Mouse (Mus musculus) limb, embryonic 13.5 days (tissue): ENCODE measurements around the gene Fto. TPM values are rescaled to one million over a fixed set of nuclear protein-coding genes. Genes with fewer than 3 reads are reported as not detected.
A peak's percentile ranks its signal among the peaks of the same experiment; 100 is the strongest.

Experiments
- ATAC-seq: fragments of 200-750 bp; cut with Nextera tagmentation; 2 replicates; pipeline ENCODE4 v1.8.0; 2017; ENCODE audit warnings: low read depth, moderate number of reproducible peaks, moderate TSS enrichment; ENCODE audit not compliant: low FRiP score
- H3K27ac ChIP-seq: fragments of 300-500 bp; sonication (generic); 2 replicates; pipeline ENCODE4 v1.5.1; 2015; ENCODE audit warnings: inconsistent platforms, mild to moderate bottlenecking, moderate library complexity
- H3K27me3 ChIP-seq: fragments of 300-500 bp; sonication (generic); 2 replicates; pipeline ENCODE4 v1.6.1; 2015; ENCODE audit warnings: mild to moderate bottlenecking, inconsistent platforms
- H3K36me3 ChIP-seq: fragments of 300-500 bp; sonication (generic); 2 replicates; pipeline ENCODE4 v1.6.1; 2015; ENCODE audit warnings: inconsistent platforms, mild to moderate bottlenecking, moderate library complexity
- H3K4me1 ChIP-seq: fragments of 300-500 bp; sonication (generic); 2 replicates; pipeline ENCODE4 v1.6.1; 2015; ENCODE audit warnings: inconsistent platforms
- H3K4me2 ChIP-seq: fragments of 300-500 bp; sonication (generic); replicated peaks from 2 replicates; pipeline ENCODE4 v1.6.1; 2015; ENCODE audit warnings: inconsistent platforms, mild to moderate bottlenecking, moderate library complexity
- H3K4me3 ChIP-seq: fragments of 300-500 bp; sonication (generic); 2 replicates; pipeline ENCODE4 v1.5.1; 2015; ENCODE audit warnings: moderate library complexity, mild to moderate bottlenecking, inconsistent platforms
- H3K9ac ChIP-seq: fragments of 300-500 bp; sonication (generic); 2 replicates; pipeline ENCODE4 v1.6.1; 2015; ENCODE audit warnings: mild to moderate bottlenecking, inconsistent platforms
- H3K9me3 ChIP-seq: fragments of 300-500 bp; sonication (generic); 2 replicates; pipeline ENCODE4 v1.6.1; 2016; ENCODE audit warnings: inconsistent platforms
- WGBS: fragments of 180-500 bp; shearing (Covaris S2); methylation state at CpG from one replicate; pipeline ENCODE4 v1.1.7; 2015; 5-methylcytosine and 5-hydroxymethylcytosine counted together
- polyA plus RNA-seq: library from polyadenylated mRNA; unstranded; fragments of >200 nt; fragmentation: Nextera tagmentation; extraction: Ambion mirVana; gene quantifications from 2 replicates; pipeline ENCODE4 v1.2.1, GENCODE M21; 2015

The Fto gene
- polyA plus RNA-seq, 1 experiment from 2014 or later = 106 TPM

DNA sequence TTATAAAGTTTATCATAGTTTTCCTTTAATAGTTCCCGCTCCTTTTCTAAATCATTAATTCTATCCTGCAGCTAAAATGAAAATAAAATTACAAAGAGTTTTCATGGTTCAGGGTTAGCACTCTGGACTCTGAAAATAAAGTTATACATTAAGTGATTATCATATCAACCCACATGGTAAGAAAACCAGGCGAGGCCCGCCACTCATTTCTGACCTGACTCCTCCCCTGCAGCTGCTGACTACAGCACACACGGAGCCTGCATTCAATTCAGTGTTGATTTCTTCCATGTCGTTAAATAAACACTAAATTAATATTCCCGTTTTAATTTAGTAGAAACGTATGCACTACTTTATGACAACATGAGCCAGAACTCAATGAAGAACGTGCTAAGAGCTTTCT is 27.1 kb upstream of the Fto start:
- H3K27me3 ChIP-seq = no peaks in the 10 kb centered on the region
- H3K27ac ChIP-seq = no peak overlapping the region
- no peaks in the 10 kb centered on the region for H3K36me3 ChIP-seq
- H3K9ac ChIP-seq = no peak overlapping the region
- no peak overlapping the region for H3K4me2 ChIP-seq
- peaks cover 27% of the 10 kb centered on the region for H3K4me1 ChIP-seq
- H3K9me3 ChIP-seq = no peaks in the 10 kb centered on the region
- 61% methylated on average over 8 of the region's 8 CpGs for WGBS
- H3K4me3 ChIP-seq = no peak overlapping the region
- no peak for ATAC-seq

DNA sequence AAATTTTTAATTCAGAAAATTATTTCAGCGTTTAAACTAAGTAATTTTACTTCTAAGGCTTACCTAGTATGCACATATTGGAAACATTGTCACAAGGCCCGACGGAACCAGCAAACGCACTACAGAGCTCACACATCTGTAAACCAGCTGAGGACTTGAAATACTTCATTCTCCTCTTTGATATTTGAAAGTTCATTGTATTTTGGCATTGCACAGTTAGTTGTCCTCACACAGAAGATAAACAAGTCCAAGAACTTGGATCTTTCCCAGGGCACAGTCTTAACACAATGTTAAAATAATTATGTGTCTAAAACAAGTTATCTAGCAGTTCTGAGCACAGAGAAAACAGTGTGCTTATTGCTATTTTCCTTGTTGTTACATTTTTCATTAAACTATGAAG is 22.7 kb upstream of the Fto start:
- H3K4me1 ChIP-seq = peaks cover 40% of the 10 kb centered on the region
- no peak overlapping the region for H3K27ac ChIP-seq
- no peaks in the 10 kb centered on the region for H3K9me3 ChIP-seq
- no peak overlapping the region for H3K4me2 ChIP-seq
- H3K9ac ChIP-seq = no peak overlapping the region
- WGBS = 35% methylated on average over 4 of the region's 4 CpGs
- H3K27me3 ChIP-seq = no peaks in the 10 kb centered on the region
- H3K36me3 ChIP-seq = no peaks in the 10 kb centered on the region
- H3K4me3 ChIP-seq = no peak overlapping the region
- ATAC-seq = no peak

DNA sequence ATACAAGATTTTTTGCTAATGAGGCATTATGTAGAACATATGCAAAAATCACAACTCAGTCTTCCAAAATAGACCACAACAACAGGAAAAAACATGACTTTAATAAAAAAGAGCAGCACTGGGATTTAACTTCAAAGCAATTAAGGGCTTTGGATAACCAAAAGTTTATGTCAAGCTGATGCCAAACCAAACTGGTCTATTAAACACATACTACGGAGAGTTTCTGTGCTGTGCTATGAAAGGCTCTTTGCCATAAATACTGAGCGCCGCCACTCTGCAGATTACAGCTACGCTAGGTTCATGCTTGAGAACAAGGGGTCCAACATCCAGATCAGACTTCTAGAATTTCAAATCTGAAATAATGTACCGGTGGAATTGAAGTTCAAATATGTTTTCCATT is 17.5 kb upstream of the Fto start:
- H3K27ac ChIP-seq = no peak overlapping the region
- no peaks in the 10 kb centered on the region for H3K27me3 ChIP-seq
- peaks cover 37% of the 10 kb centered on the region for H3K4me1 ChIP-seq
- no peak overlapping the region for H3K4me3 ChIP-seq
- H3K9ac ChIP-seq = no peak overlapping the region
- 29% methylated on average over 5 of the region's 5 CpGs for whole genome bisulfite sequencing
- H3K4me2 ChIP-seq = no peak overlapping the region
- no peaks in the 10 kb centered on the region for H3K9me3 ChIP-seq
- ATAC-seq = no peak
- H3K36me3 ChIP-seq = peaks cover 12% of the 10 kb centered on the region

DNA sequence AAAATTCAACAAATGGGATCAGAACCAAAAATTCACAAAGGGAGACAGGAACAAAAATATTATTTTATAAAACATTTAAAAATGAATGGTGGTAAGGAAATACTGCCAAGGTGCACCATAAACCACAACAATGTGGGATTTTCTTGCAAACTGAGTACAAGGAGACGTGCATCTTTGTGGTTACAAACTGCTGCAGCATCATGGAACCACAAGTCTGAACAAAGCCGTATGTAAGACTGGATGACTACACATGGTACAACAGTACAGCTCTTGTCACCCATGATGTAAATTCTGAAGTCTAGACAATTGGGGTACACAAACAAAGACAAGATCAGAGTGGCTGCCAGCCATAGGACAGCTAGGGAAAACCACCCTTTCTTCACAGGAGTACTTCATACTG is 14.7 kb upstream of the Fto start:
- H3K9me3 ChIP-seq = no peaks in the 10 kb centered on the region
- H3K4me1 ChIP-seq = peaks cover 16% of the 10 kb centered on the region
- ATAC-seq = no peak
- H3K36me3 ChIP-seq = peaks cover 12% of the 10 kb centered on the region
- WGBS = 89% methylated on average over 2 of the region's 2 CpGs
- no peak overlapping the region for H3K4me3 ChIP-seq
- no peak overlapping the region for H3K27ac ChIP-seq
- H3K27me3 ChIP-seq = no peaks in the 10 kb centered on the region
- H3K4me2 ChIP-seq = no peak overlapping the region
- no peak overlapping the region for H3K9ac ChIP-seq

DNA sequence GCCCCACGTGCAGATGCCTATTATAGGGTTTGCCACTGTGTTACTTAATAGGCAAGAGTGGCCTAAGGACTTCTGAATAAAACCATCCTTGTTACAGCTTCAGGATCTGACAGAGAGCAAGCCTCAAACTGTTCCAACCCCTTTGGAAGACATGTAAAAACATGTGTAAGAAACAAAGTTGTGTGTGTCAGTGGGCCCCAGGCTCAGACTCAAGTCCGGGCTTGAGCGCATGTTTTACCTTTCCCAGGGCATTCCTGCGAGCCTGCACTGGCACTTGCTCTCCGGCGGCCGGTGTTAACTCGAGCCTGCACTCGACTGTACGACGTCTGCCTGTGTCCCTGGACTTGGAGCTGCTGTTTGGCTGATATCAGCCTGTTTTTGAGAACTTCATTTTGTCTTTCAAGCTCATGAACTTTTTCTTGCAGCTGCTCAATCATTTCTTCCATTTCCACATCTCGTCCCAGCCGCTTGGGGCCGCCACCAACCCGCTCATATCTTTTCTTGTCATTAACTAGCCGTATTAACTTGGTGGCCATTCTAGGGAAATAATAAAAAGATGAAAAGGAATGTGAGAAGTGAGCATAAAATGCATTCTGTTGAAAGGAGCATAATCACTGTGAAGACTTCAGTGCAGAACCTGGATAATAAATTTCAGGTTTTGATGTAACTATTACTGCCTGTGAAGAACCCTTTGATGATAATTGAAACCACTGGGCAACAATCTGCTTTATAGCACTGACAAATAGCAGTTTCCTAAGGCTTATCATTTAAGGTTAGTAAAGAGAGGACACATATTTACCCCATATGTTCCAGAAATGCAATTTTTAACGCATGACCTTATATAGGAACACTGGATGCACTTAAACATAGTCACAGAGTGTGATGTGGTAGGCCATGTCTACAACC is 8.6 kb upstream of the Fto start:
- peak overlapping the region; percentile 23 for H3K4me2 ChIP-seq
- peak; percentile 51; the same call in 1 of the 2 replicates for ATAC-seq
- peaks cover 5% of the 10 kb centered on the region; the same call in 1 of the 2 replicates for H3K36me3 ChIP-seq
- H3K4me3 ChIP-seq = no peak overlapping the region
- no peaks in the 10 kb centered on the region for H3K9me3 ChIP-seq
- no peak overlapping the region for H3K9ac ChIP-seq
- peak overlapping the region; percentile 58; the same call in 1 of the 2 replicates for H3K27ac ChIP-seq
- H3K27me3 ChIP-seq = no peaks in the 10 kb centered on the region
- WGBS = 14% methylated on average over 17 of the region's 17 CpGs
- peaks cover 17% of the 10 kb centered on the region for H3K4me1 ChIP-seq

DNA sequence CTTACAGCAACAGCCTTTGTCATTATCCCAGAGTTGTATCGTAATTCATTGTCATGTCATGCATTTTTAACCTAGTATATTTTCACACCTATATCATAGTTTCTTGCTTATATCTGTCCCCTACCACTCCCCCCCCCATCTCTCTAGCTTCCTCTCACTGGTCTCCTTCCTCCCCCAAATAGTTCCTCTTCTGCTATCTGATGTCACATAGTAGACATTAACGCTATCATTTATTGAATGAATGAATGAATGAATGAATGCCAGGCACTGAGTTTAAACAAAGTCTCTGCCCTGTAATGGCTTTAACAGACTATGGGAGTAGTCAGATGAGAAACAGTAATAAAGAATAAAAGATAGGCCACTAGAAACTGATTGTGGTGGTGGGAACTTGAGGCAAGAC is 983 bp upstream of the Fto start:
- 85% methylated on average over 2 of the region's 2 CpGs for WGBS
- Histone ChIP-seq H3K36me3 (no peaks in the 10 kb centered on the region), H3K27ac (no peak overlapping the region), H3K9me3 (no peaks in the 10 kb centered on the region), H3K4me3 (peak overlapping the region; percentile 70), H3K4me1 (peaks cover 32% of the 10 kb centered on the region), H3K9ac (peak overlapping the region; percentile 76; the same call in 1 of the 2 replicates), H3K4me2 (peak overlapping the region; percentile 86), H3K27me3 (no peaks in the 10 kb centered on the region)
- no peak for ATAC-seq

DNA sequence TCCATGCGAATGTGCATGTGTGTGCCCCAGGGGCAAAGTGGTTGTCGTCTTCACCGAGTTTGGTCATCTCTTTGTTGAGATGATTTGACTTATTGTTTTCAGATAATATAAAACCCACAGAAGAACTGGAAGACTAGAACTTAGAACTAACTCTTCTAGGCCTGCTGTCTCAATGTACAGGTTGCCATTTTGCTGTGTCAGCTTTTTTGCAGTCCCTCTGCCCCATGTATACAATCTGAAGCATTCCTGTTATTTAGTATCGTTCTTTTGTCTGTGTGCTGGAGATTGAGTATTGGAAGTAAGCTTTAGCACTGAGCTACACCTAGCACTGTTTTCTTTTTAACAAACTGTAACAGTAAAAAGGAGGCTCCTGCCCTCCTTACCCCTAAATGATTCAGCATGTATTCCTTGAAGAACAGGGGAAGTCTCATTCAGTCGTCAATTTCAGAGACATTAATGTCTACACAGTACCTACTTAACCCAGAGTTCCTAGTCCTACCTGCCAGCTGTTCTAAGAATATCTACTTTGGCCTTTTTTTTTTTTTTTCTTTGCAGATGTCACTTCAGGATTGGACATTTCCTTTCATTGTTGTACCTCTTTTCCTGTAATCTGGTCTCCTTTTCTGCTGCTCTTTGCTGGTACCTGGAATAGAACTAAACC is 4.4 kb downstream of the Fto start:
- no peaks in the 10 kb centered on the region for H3K36me3 ChIP-seq

DNA sequence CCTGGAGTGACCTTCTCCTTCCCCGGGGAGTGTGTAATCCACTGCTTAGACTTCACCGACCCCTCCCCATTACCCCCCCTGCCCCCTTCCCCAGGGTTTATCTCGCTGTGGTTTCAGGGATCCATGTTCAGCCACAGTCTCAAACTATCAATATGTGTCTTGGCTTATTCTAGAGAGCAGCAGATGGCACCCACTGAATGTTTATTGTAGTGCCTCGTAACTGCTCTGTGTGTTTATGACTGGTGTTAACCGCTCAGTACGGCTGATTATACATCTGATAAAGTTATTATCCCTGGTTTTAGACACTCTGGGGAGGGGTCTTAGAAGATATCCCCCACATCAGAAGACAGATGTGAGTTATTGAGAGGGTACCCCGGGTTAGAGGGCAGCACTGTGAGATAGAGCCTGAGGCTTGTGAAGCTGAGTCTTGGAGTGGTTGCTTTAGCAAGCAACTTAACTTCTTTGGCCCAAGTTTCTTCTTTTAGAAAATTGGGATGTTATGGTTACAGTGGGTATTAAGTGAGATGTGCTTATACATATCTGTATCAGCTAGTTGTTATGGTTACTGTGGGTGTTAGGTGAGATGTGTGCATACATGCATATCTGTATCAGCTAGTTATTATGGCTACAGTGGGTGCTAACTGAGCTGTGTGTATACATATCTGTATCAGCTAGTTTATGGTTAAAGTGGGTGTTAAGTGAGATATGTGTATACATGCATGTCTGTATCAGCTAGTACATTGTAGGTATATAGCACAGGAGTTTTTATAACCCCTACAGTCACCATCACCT is 5.8 kb downstream of the Fto start:
- Histone ChIP-seq H3K9me3 (no peaks in the 10 kb centered on the region), H3K27ac (no peak overlapping the region)
- 79% methylated on average over 7 of the region's 7 CpGs for WGBS

More for the DNA sequence above, 4.4 kb downstream of the Fto start:
- Histone ChIP-seq H3K4me1 (peaks cover 29% of the 10 kb centered on the region), H3K9me3 (no peaks in the 10 kb centered on the region), H3K27ac (no peak overlapping the region), H3K9ac (no peak overlapping the region), H3K27me3 (no peaks in the 10 kb centered on the region), H3K4me3 (no peak overlapping the region), H3K4me2 (no peak overlapping the region)
- 88% methylated on average over 5 of the region's 5 CpGs for WGBS
- ATAC-seq = no peak

DNA sequence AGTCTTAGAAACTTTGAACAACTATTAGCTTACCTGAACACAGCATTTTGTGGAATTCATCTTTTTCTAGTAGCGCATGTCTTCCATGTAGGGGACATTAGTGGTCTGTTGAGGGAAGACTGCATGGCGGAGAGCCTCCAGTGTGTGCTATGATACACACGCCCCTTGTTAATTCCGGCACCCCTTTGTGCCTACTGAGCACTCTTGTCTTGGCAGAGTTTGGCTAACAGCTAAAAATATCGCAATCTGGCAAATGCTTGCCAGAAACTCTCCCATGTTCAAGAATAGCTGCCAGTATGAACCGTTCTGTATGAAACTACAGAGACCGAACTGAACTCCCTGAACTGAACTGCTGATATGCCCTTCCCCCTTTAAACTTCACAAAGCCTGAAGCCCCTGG is 10.2 kb downstream of the Fto start:
- H3K27ac ChIP-seq = no peak overlapping the region
- H3K4me2 ChIP-seq = no peak overlapping the region
- H3K9me3 ChIP-seq = no peaks in the 10 kb centered on the region
- H3K36me3 ChIP-seq = peaks cover 19% of the 10 kb centered on the region
- ATAC-seq = no peak
- H3K4me3 ChIP-seq = no peak overlapping the region
- WGBS = 85% methylated on average over 7 of the region's 7 CpGs
- no peaks in the 10 kb centered on the region for H3K27me3 ChIP-seq
- no peak overlapping the region for H3K9ac ChIP-seq
- peaks cover 13% of the 10 kb centered on the region for H3K4me1 ChIP-seq

More for the DNA sequence above, 5.8 kb downstream of the Fto start:
- Histone ChIP-seq H3K27me3 (no peaks in the 10 kb centered on the region), H3K4me3 (no peak overlapping the region), H3K4me2 (no peak overlapping the region), H3K36me3 (no peaks in the 10 kb centered on the region), H3K4me1 (peaks cover 36% of the 10 kb centered on the region), H3K9ac (no peak overlapping the region)
- ATAC-seq = no peak

DNA sequence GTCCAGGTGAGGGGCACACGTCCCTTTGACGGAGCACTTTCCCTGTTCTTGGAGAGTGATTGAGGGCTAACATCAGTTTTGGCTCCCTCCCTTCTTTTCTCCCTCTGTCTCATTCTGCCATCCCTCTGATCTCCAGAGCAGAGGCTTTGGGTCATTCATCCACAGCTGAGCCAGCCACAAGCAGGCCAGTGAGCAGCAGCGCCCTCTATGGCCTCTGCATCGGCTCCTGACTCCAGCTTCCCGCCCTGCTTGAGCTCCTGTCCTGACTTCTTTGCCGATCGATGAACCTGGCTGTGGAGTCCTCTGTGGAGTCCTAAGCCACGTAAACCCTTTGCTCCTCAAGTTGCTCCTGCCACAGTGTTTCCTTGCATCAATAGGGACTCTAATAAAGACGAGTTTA is 10.9 kb downstream of the Fto start:
- 57% methylated on average over 9 of the region's 9 CpGs for WGBS
- H3K9ac ChIP-seq = no peak overlapping the region
- ATAC-seq = no peak
- peaks cover 18% of the 10 kb centered on the region for H3K4me1 ChIP-seq
- no peak overlapping the region for H3K4me2 ChIP-seq
- no peak overlapping the region for H3K4me3 ChIP-seq
- no peaks in the 10 kb centered on the region for H3K27me3 ChIP-seq
- H3K27ac ChIP-seq = no peak overlapping the region
- H3K9me3 ChIP-seq = no peaks in the 10 kb centered on the region
- peaks cover 19% of the 10 kb centered on the region for H3K36me3 ChIP-seq

DNA sequence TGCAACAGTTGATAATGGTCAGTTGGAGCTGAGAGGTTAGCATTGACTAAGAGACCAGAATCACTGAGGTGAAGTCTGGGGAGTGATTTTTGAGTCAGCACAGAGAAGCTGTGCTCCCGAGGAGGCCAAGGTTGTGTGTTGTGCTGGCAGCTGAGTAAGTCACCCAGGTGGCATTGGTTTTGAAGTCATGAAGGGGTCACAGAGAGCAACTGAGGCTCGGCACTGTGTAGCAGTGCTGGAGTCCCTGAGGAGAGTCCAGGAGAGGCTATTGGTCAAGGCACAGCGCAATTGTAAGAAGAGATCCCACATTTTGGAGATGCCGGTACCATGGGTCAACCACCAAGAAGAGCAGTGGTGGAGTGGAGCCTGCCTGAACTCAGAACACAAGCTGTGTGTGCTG is 11.6 kb downstream of the Fto start:
- Histone ChIP-seq H3K27ac (no peak overlapping the region), H3K4me2 (no peak overlapping the region), H3K27me3 (no peaks in the 10 kb centered on the region), H3K36me3 (peaks cover 19% of the 10 kb centered on the region), H3K9me3 (no peaks in the 10 kb centered on the region), H3K4me3 (no peak overlapping the region), H3K9ac (no peak overlapping the region), H3K4me1 (peaks cover 25% of the 10 kb centered on the region)
- WGBS = 80% methylated on average over 4 of the region's 4 CpGs
- no peak for ATAC-seq

DNA sequence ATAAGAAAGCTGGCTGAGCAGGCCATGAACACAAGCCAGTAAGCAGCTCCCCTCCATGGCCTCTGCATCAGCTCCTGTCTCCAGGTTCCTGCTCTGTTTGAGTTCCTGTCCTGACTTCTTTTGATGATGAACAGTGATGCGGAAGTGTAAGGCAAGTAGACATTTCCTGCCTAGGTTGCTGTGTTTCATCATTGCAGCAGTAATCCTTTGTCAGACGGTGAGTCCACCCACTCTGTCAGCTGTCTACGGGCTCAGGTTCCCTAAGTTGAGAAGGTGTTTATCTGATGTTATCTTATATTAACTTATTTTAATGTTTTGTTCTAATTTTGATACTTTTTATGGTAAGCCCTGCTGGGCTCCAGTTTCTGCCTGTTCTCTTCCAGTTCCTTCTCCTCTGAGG is 12.7 kb downstream of the Fto start:
- Histone ChIP-seq H3K27me3 (no peaks in the 10 kb centered on the region), H3K9ac (no peak overlapping the region), H3K4me2 (no peak overlapping the region), H3K27ac (no peak overlapping the region), H3K9me3 (no peaks in the 10 kb centered on the region), H3K36me3 (peaks cover 19% of the 10 kb centered on the region), H3K4me1 (peaks cover 36% of the 10 kb centered on the region), H3K4me3 (no peak overlapping the region)
- ATAC-seq = no peak
- 50% methylated on average over 3 of the region's 3 CpGs for WGBS
